Mouse (Mus musculus) heart, adult 2 months (tissue): ENCODE measurements around the gene Olfm1.

Experiments
- CTCF ChIP-seq: fragments of 200-600 bp; IDR thresholded peaks from 2 replicates; pipeline ENCODE4 v1.8.1; 2022; ENCODE audit warnings: antibody characterized with exemption, mild to moderate bottlenecking, moderate library complexity
- EP300 ChIP-seq: fragments of 200-500 bp; IDR thresholded peaks from 2 replicates; pipeline ENCODE4 v1.6.1; 2011; ENCODE audit warnings: low read depth, low read length, control low read depth; ENCODE audit not compliant: insufficient read depth
- POLR2A ChIP-seq: fragments of 200-500 bp; IDR thresholded peaks from 2 replicates; pipeline ENCODE4 v1.6.1; 2011; ENCODE audit warnings: mild to moderate bottlenecking, low read depth, low read length, control low read depth; ENCODE audit not compliant: insufficient read depth

GRCm38 (mm10) chr2:28149688-28150087 lies 43.1 kb upstream of the Olfm1 start:
- no peak for TF ChIP-seq CTCF
- TF ChIP-seq POLR2A: no peak
- TF ChIP-seq EP300: no peak
